Mouse (Mus musculus) ES-Bruce4 (cell line): ENCODE measurements around the gene AU021092.

ENCODE experiments used
- CTCF ChIP-seq: IDR thresholded peaks from one replicate; pipeline ENCODE4 v1.8.1; 2011; ENCODE audit warnings: low read depth, low read length
- POLR2A ChIP-seq: IDR thresholded peaks from one replicate; pipeline ENCODE4 v1.8.1; 2011; ENCODE audit warnings: low read length; ENCODE audit not compliant: insufficient read depth

- TF ChIP-seq CTCF, result no peak
- no peak for TF ChIP-seq POLR2A
Observed at GRCm38 (mm10) chr16:5271411-5272035, 49.4 kb upstream of the AU021092 start.
